Mouse (Mus musculus) heart, embryonic 16.5 days (tissue): ENCODE measurements around the gene Ankrd54. TPM values are rescaled to one million over a fixed set of nuclear protein-coding genes. Genes with fewer than 3 reads are reported as not detected.
A peak's percentile ranks its signal among the peaks of the same experiment; 100 is the strongest.

Experiments used
- ATAC-seq: fragments of 200-750 bp; cut with Nextera tagmentation; replicated peaks from 2 replicates; pipeline ENCODE4 v1.8.0; 2017; ENCODE audit warnings: moderate number of reproducible peaks; ENCODE audit not compliant: insufficient read depth, low FRiP score; ENCODE audit errors: extremely low read depth
- H3K27ac ChIP-seq: fragments of 300-500 bp; sonication (generic); 2 replicates; pipeline ENCODE4 v1.5.1; 2014; ENCODE audit warnings: mild to moderate bottlenecking, low read length, control low read depth, moderate library complexity
- H3K27me3 ChIP-seq: fragments of 300-500 bp; sonication (generic); 2 replicates; pipeline ENCODE4 v1.6.1; 2014; ENCODE audit warnings: low read length, mixed read lengths; ENCODE audit not compliant: control insufficient read depth, insufficient read depth
- H3K36me3 ChIP-seq: fragments of 300-500 bp; sonication (generic); 2 replicates; pipeline ENCODE4 v1.6.1; 2014; ENCODE audit not compliant: control insufficient read depth, insufficient read depth
- H3K4me1 ChIP-seq: fragments of 300-500 bp; sonication (generic); 2 replicates; pipeline ENCODE4 v1.6.1; 2014; ENCODE audit warnings: low read length, mixed read lengths; ENCODE audit not compliant: control insufficient read depth, insufficient read depth
- H3K4me2 ChIP-seq: fragments of 300-500 bp; sonication (generic); 2 replicates; pipeline ENCODE4 v1.6.1; 2014; ENCODE audit warnings: low read depth, mild to moderate bottlenecking, control low read depth, low read length
- H3K4me3 ChIP-seq: fragments of 300-500 bp; sonication (generic); 2 replicates; pipeline ENCODE4 v1.5.1; 2014; ENCODE audit warnings: mild to moderate bottlenecking, control low read depth, low read length
- H3K9ac ChIP-seq: fragments of 300-500 bp; sonication (generic); 2 replicates; pipeline ENCODE4 v1.6.1; 2014; ENCODE audit warnings: low read length, control low read depth
- H3K9me3 ChIP-seq: fragments of 300-500 bp; sonication (generic); replicated peaks from 2 replicates; pipeline ENCODE4 v1.6.1; 2016; ENCODE audit warnings: low read length; ENCODE audit not compliant: control insufficient read depth
- WGBS: fragments of 180-500 bp; shearing (Covaris S2); extraction: QIAGEN DNeasy Blood & Tissue Kit; methylation state at CpG from one replicate; pipeline ENCODE4 v1.1.7; 2014; 5-methylcytosine and 5-hydroxymethylcytosine counted together
- polyA plus RNA-seq: library from polyadenylated mRNA; unstranded; fragments of >200 nt; fragmentation: Nextera tagmentation; extraction: Ambion mirVana; gene quantifications from 2 replicates; pipeline ENCODE4 v1.2.1, GENCODE M21; 2015

Ankrd54 gene
- polyA plus RNA-seq = 28.4 and 28.5 TPM in 2 replicates

GRCm38 (mm10) chr15:79062376-79063159 lies at the start of gene Ankrd54:
Gene Ankrd54 (minus strand): TSS chr15:79062893.
- Histone ChIP-seq H3K36me3 (peaks cover 16% of the 10 kb centered on the region), H3K4me1 (peaks cover 17% of the 10 kb centered on the region), H3K4me2 (peak within 1 kb of the TSS; percentile 86), H3K27ac (peak within 1 kb of the TSS; percentile 72), H3K27me3 (no peaks in the 10 kb centered on the region), H3K9me3 (no peaks in the 10 kb centered on the region), H3K4me3 (peak within 1 kb of the TSS; percentile 73), H3K9ac (peak within 1 kb of the TSS; percentile 88)
- under 1% methylated on average over 80 of the region's 80 CpGs for WGBS
- ATAC-seq = peak; percentile 100

- peak; percentile 56 for ATAC-seq
- WGBS = 22% methylated on average over 4 of the region's 4 CpGs
- H3K9ac ChIP-seq = peak overlapping the region; percentile 99
- H3K36me3 ChIP-seq = peaks cover 25% of the 10 kb centered on the region
- H3K9me3 ChIP-seq = no peaks in the 10 kb centered on the region
- peak overlapping the region; percentile 72 for H3K4me2 ChIP-seq
- peak overlapping the region; percentile 98 for H3K27ac ChIP-seq
- peak overlapping the region; percentile 33 for H3K4me3 ChIP-seq
- H3K27me3 ChIP-seq = no peaks in the 10 kb centered on the region
- peaks cover 27% of the 10 kb centered on the region for H3K4me1 ChIP-seq
These were observed 49.1 kb upstream of the Ankrd54 start for GRCm38 (mm10) chr15:79111774-79112173.

- H3K9ac ChIP-seq = peak overlapping the region; percentile 99
- WGBS = 40% methylated on average over 2 of the region's 2 CpGs
- peaks cover 27% of the 10 kb centered on the region for H3K4me1 ChIP-seq
These were observed 47.8 kb upstream of the Ankrd54 start for GRCm38 (mm10) chr15:79110528-79110927.

GRCm38 (mm10) chr15:79110031-79110430 lies 47.3 kb upstream of the Ankrd54 start:
- H3K4me3 ChIP-seq = peak overlapping the region; percentile 95
- no peaks in the 10 kb centered on the region for H3K27me3 ChIP-seq
- H3K4me2 ChIP-seq = peak overlapping the region; percentile 72
- peaks cover 8% of the 10 kb centered on the region for H3K36me3 ChIP-seq
- H3K27ac ChIP-seq = peak overlapping the region; percentile 98
- no peaks in the 10 kb centered on the region for H3K9me3 ChIP-seq
- WGBS = 8% methylated on average over 9 of the region's 9 CpGs
- no peak for ATAC-seq
- peak overlapping the region; percentile 99 for H3K9ac ChIP-seq
- H3K4me1 ChIP-seq = peaks cover 27% of the 10 kb centered on the region

More at GRCm38 (mm10) chr15:79110528-79110927, 47.8 kb upstream of the Ankrd54 start:
- no peak for ATAC-seq
- Histone ChIP-seq H3K9me3 (no peaks in the 10 kb centered on the region), H3K4me3 (peak overlapping the region; percentile 95), H3K27ac (peak overlapping the region; percentile 98), H3K4me2 (peak overlapping the region; percentile 72), H3K36me3 (peaks cover 13% of the 10 kb centered on the region), H3K27me3 (no peaks in the 10 kb centered on the region)

- peak overlapping the region; percentile 99 for H3K9ac ChIP-seq
- no peaks in the 10 kb centered on the region for H3K9me3 ChIP-seq
- peak; percentile 47 for ATAC-seq
- peak overlapping the region; percentile 98 for H3K27ac ChIP-seq
- H3K4me2 ChIP-seq = peak overlapping the region; percentile 72
- peaks cover 27% of the 10 kb centered on the region for H3K4me1 ChIP-seq
- H3K4me3 ChIP-seq = peak overlapping the region; percentile 95
- H3K27me3 ChIP-seq = no peaks in the 10 kb centered on the region
- under 1% methylated on average over 46 of the region's 46 CpGs for WGBS
- peaks cover 4% of the 10 kb centered on the region; the same call in 1 of the 2 replicates for H3K36me3 ChIP-seq
These were observed 46.7 kb upstream of the Ankrd54 start for GRCm38 (mm10) chr15:79109321-79109934.

GRCm38 (mm10) chr15:79108421-79109320 lies 46.0 kb upstream of the Ankrd54 start, which contains the start of gene Micall1:
Gene Micall1 (plus strand): TSS chr15:79108898.
- H3K27me3 ChIP-seq = no peaks in the 10 kb centered on the region
- WGBS = under 1% methylated on average over 80 of the region's 85 CpGs
- H3K36me3 ChIP-seq = no peaks in the 10 kb centered on the region
- H3K4me3 ChIP-seq = peak within 1 kb of the TSS; percentile 95
- peak; percentile 69 for ATAC-seq
- peak within 1 kb of the TSS; percentile 99 for H3K9ac ChIP-seq
- peak within 1 kb of the TSS; percentile 72 for H3K4me2 ChIP-seq
- H3K4me1 ChIP-seq = peaks cover 27% of the 10 kb centered on the region
- no peaks in the 10 kb centered on the region for H3K9me3 ChIP-seq
- H3K27ac ChIP-seq = peak within 1 kb of the TSS; percentile 98

- Histone ChIP-seq H3K27me3 (no peaks in the 10 kb centered on the region), H3K4me3 (peak overlapping the region; percentile 95), H3K9me3 (no peaks in the 10 kb centered on the region), H3K27ac (peak overlapping the region; percentile 98), H3K4me1 (peaks cover 27% of the 10 kb centered on the region), H3K4me2 (peak overlapping the region; percentile 72), H3K36me3 (no peaks in the 10 kb centered on the region), H3K9ac (peak overlapping the region; percentile 99)
- ATAC-seq = no peak
- WGBS = 24% methylated on average over 7 of the region's 7 CpGs
These were observed 45.3 kb upstream of the Ankrd54 start for GRCm38 (mm10) chr15:79107966-79108365.

GRCm38 (mm10) chr15:79105804-79106203 lies 43.1 kb upstream of the Ankrd54 start:
- no peaks in the 10 kb centered on the region for H3K36me3 ChIP-seq
- 36% methylated on average over 2 of the region's 2 CpGs for WGBS
- no peaks in the 10 kb centered on the region for H3K27me3 ChIP-seq
- no peak for ATAC-seq
- H3K9me3 ChIP-seq = no peaks in the 10 kb centered on the region
- no peak overlapping the region for H3K4me3 ChIP-seq
- peaks cover 27% of the 10 kb centered on the region for H3K4me1 ChIP-seq
- H3K9ac ChIP-seq = no peak overlapping the region
- no peak overlapping the region for H3K4me2 ChIP-seq
- H3K27ac ChIP-seq = no peak overlapping the region
